In the genomic region with DNA sequence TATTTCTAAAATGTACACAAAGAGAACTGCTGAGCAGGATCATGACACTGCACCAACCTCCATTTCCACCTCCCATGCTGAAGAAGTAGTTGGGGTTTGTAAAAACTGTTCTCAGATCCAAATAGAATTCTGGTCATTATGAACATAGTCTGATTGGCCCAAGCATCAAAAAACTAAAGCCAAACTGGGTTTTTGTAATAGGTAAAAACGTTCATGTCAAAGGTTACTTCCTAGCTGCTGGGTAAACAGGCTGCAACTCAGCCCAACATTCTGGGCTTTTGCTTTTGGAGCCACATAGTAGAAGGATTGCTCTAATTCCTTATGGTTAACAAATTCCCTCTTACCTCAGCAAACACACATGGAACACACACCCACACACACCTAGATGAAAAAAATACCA, we compare ENCODE assay signal across 44 mouse cellular contexts. TPM values are rescaled to one million over a fixed set of nuclear protein-coding genes. Genes with fewer than 3 reads are reported as not detected.
"Had no signal": no experiment of that assay in that cellular context is flagged by ENCODE, and none has a peak within 500 bp of the region (broad histone marks: within the 10 kb centered on the region; RNA-seq: fewer than 3 reads in every experiment).

No protein-coding gene starts in this region.

- H3K9ac ChIP-seq: limb, embryonic 12.5 days; limb, embryonic 13.5 days; limb, embryonic 15.5 days; liver, embryonic 13.5 days; liver, embryonic 14.5 days; liver, embryonic 15.5 days; lung, embryonic 14.5 days; lung, embryonic 15.5 days; midbrain, embryonic 12.5 days; midbrain, embryonic 13.5 days; midbrain, embryonic 15.5 days; neural tube, embryonic 12.5 days had no signal

- H3K9me3 ChIP-seq: limb, embryonic 10.5 days; limb, embryonic 15.5 days; liver, embryonic 13.5 days; liver, embryonic 15.5 days; lung, embryonic 15.5 days; midbrain, embryonic 10.5 days; midbrain, embryonic 12.5 days; midbrain, embryonic 13.5 days; midbrain, embryonic 15.5 days had no signal

- ATAC-seq: lung, postnatal 0 days; midbrain, embryonic 13.5 days; midbrain, embryonic 15.5 days; midbrain, embryonic 16.5 days had no signal

- DNase-seq: left cerebral cortex, postnatal 4 days; liver, embryonic 13.5 days; lung, adult 18-20 months; lung, adult 2 months; lung, embryonic 14.5 days; lung, postnatal 10 days; lung, postnatal 14 days; lung, postnatal 36 days; lung, postnatal 4 days; midbrain, embryonic 14.5 days had no signal

- H3K27ac ChIP-seq: left cerebral cortex, adult 2 months; limb, embryonic 10.5 days; limb, embryonic 12.5 days; limb, embryonic 13.5 days; limb, embryonic 15.5 days; liver, embryonic 13.5 days; liver, embryonic 14.5 days; liver, embryonic 15.5 days; lung, embryonic 15.5 days; macrophage; midbrain, embryonic 10.5 days; midbrain, embryonic 12.5 days; midbrain, embryonic 13.5 days; midbrain, embryonic 15.5 days; neural tube, embryonic 12.5 days had no signal

- H3K27me3 ChIP-seq: limb, embryonic 12.5 days; limb, embryonic 13.5 days; limb, embryonic 15.5 days; liver, embryonic 13.5 days; liver, embryonic 15.5 days; lung, embryonic 15.5 days; megakaryocyte, embryonic 14.5 days; midbrain, embryonic 12.5 days; midbrain, embryonic 13.5 days; midbrain, embryonic 15.5 days; neural tube, embryonic 12.5 days had no signal

- H3K4me3 ChIP-seq: left cerebral cortex, adult 2 months; limb, embryonic 10.5 days; limb, embryonic 12.5 days; limb, embryonic 13.5 days; limb, embryonic 15.5 days; liver, embryonic 13.5 days; liver, embryonic 15.5 days; lung, embryonic 15.5 days; megakaryocyte, embryonic 14.5 days; midbrain, embryonic 10.5 days; midbrain, embryonic 12.5 days; midbrain, embryonic 13.5 days; midbrain, embryonic 15.5 days; myocyte; neural tube, embryonic 12.5 days had no signal

- H3K4me2 ChIP-seq: limb, embryonic 12.5 days; limb, embryonic 13.5 days; limb, embryonic 15.5 days; liver, embryonic 11.5 days; liver, embryonic 13.5 days; liver, embryonic 15.5 days; lung, embryonic 14.5 days; lung, embryonic 15.5 days; midbrain, embryonic 11.5 days; midbrain, embryonic 12.5 days; midbrain, embryonic 13.5 days; midbrain, embryonic 15.5 days; neural tube, embryonic 12.5 days had no signal

- H3K4me1 ChIP-seq: limb, embryonic 10.5 days; limb, embryonic 12.5 days; limb, embryonic 13.5 days; limb, embryonic 15.5 days; liver, embryonic 13.5 days; liver, embryonic 15.5 days; lung, embryonic 15.5 days; megakaryocyte, embryonic 14.5 days; midbrain, embryonic 10.5 days; midbrain, embryonic 12.5 days; midbrain, embryonic 13.5 days; midbrain, embryonic 15.5 days; neural tube, embryonic 12.5 days had no signal

- H3K36me3 ChIP-seq: limb, embryonic 10.5 days; limb, embryonic 12.5 days; limb, embryonic 13.5 days; limb, embryonic 15.5 days; liver, embryonic 13.5 days; liver, embryonic 15.5 days; lung, embryonic 15.5 days; midbrain, embryonic 10.5 days; midbrain, embryonic 12.5 days; midbrain, embryonic 13.5 days; midbrain, embryonic 15.5 days; neural tube, embryonic 12.5 days had no signal

RNA-seq across cellular contexts. Expression of gene Cyp2d40, which starts 15.8 kb away (rescaled TPM):
- total RNA-seq: left cerebral cortex, adult 18-20 months; left cerebral cortex, adult 2 months; left cerebral cortex, adult 8-10 months; left cerebral cortex, postnatal 10 days; left cerebral cortex, postnatal 14 days; left cerebral cortex, postnatal 25 days; left cerebral cortex, postnatal 36 days; left cerebral cortex, postnatal 4 days; megakaryocyte progenitor cell, adult 5-6 weeks; megakaryocyte, adult 5-6 weeks; megakaryocyte-erythroid progenitor cell, adult 5-6 weeks; midbrain, postnatal 0 days; monocyte, adult 5-6 weeks had no signal
- polyA plus RNA-seq: limb, embryonic 10.5 days; limb, embryonic 11.5 days; limb, embryonic 12.5 days; limb, embryonic 13.5 days; limb, embryonic 15.5 days; liver, embryonic 11.5 days; liver, embryonic 13.5 days; lung, adult 2 months; lung, embryonic 14.5 days; lung, embryonic 15.5 days; lung, embryonic 16.5 days; lung, postnatal 0 days; macrophage; midbrain, embryonic 10.5 days; midbrain, embryonic 11.5 days; midbrain, embryonic 12.5 days; midbrain, embryonic 13.5 days; midbrain, embryonic 14.5 days; midbrain, embryonic 15.5 days; midbrain, embryonic 16.5 days; midbrain, postnatal 0 days; myocyte; neural tube, embryonic 11.5 days; neural tube, embryonic 12.5 days had no signal

RNA-seq across cellular contexts. Expression of gene Cyp2d26, which starts 46.0 kb away (rescaled TPM):
- total RNA-seq: left cerebral cortex, adult 18-20 months; left cerebral cortex, adult 2 months; left cerebral cortex, adult 8-10 months; left cerebral cortex, postnatal 14 days; left cerebral cortex, postnatal 25 days; megakaryocyte progenitor cell, adult 5-6 weeks; megakaryocyte, adult 5-6 weeks; megakaryocyte-erythroid progenitor cell, adult 5-6 weeks; midbrain, postnatal 0 days; monocyte, adult 5-6 weeks had no signal
- polyA plus RNA-seq: limb, embryonic 10.5 days; limb, embryonic 12.5 days; limb, embryonic 13.5 days; lung, embryonic 14.5 days; lung, postnatal 0 days; macrophage; midbrain, embryonic 10.5 days; midbrain, embryonic 11.5 days; midbrain, embryonic 12.5 days; midbrain, embryonic 13.5 days; midbrain, embryonic 15.5 days; midbrain, postnatal 0 days; myocyte; neural tube, embryonic 11.5 days; neural tube, embryonic 12.5 days had no signal
